Mouse (Mus musculus) hindbrain, embryonic 15.5 days (tissue): Measurements from ENCODE around the gene Pde1a. TPM values are rescaled to one million over a fixed set of nuclear protein-coding genes. Genes with fewer than 3 reads are reported as not detected.

Source experiments
- ATAC-seq: fragments of 200-750 bp; cut with Nextera tagmentation; 2 replicates; pipeline ENCODE4 v1.8.0; 2017; ENCODE audit warnings: low read depth, moderate number of reproducible peaks, moderate TSS enrichment; ENCODE audit not compliant: low FRiP score
- H3K27ac ChIP-seq: fragments of 300-500 bp; sonication (generic); replicated peaks from 2 replicates; pipeline ENCODE4 v1.5.1; 2015; ENCODE audit warnings: mild to moderate bottlenecking, inconsistent platforms
- H3K27me3 ChIP-seq: fragments of 300-500 bp; sonication (generic); 2 replicates; pipeline ENCODE4 v1.6.1; 2015; ENCODE audit warnings: control low read depth, inconsistent platforms
- H3K36me3 ChIP-seq: fragments of 300-500 bp; sonication (generic); 2 replicates; pipeline ENCODE4 v1.6.1; 2015; ENCODE audit warnings: control low read depth, inconsistent platforms
- H3K4me1 ChIP-seq: fragments of 300-500 bp; sonication (generic); replicated peaks from 2 replicates; pipeline ENCODE4 v1.6.1; 2015; ENCODE audit warnings: control low read depth, inconsistent platforms
- H3K4me2 ChIP-seq: fragments of 300-500 bp; sonication (generic); 2 replicates; pipeline ENCODE4 v1.6.1; 2015; ENCODE audit warnings: moderate library complexity, mild to moderate bottlenecking, inconsistent platforms
- H3K4me3 ChIP-seq: fragments of 300-500 bp; sonication (generic); 2 replicates; pipeline ENCODE4 v1.5.1; 2015; ENCODE audit warnings: mild to moderate bottlenecking, inconsistent platforms
- H3K9ac ChIP-seq: fragments of 300-500 bp; sonication (generic); 2 replicates; pipeline ENCODE4 v1.6.1; 2015; ENCODE audit warnings: inconsistent platforms
- H3K9me3 ChIP-seq: fragments of 300-500 bp; sonication (generic); 2 replicates; pipeline ENCODE4 v1.6.1; 2016; ENCODE audit warnings: control low read depth, inconsistent platforms
- WGBS: fragments of 180-500 bp; shearing (Covaris S2); methylation state at CpG from one replicate; pipeline ENCODE4 v1.1.7; 2015; 5-methylcytosine and 5-hydroxymethylcytosine counted together
- polyA plus RNA-seq: library from polyadenylated mRNA; unstranded; fragments of >200 nt; fragmentation: Nextera tagmentation; extraction: Ambion mirVana; gene quantifications from 2 replicates; pipeline ENCODE4 v1.2.1, GENCODE M21; 2015

The Pde1a gene
- polyA plus RNA-seq, 1 experiment from 2014 or later, result 9.0 TPM

- H3K27me3 ChIP-seq, result no peaks in the 10 kb centered on the region
- H3K4me1 ChIP-seq, result no peaks in the 10 kb centered on the region
- no peak overlapping the region for H3K4me2 ChIP-seq
- H3K27ac ChIP-seq, result no peak overlapping the region
- no peaks in the 10 kb centered on the region for H3K36me3 ChIP-seq
- no peaks in the 10 kb centered on the region for H3K9me3 ChIP-seq
- no peak overlapping the region for H3K9ac ChIP-seq
- no peak overlapping the region for H3K4me3 ChIP-seq
- ATAC-seq, result no peak
- WGBS, result 88% methylated on average over 9 of the region's 9 CpGs
These were observed 49.0 kb downstream of the Pde1a start for GRCm38 (mm10) chr2:80080090-80080821.

- Histone ChIP-seq H3K4me1 (no peaks in the 10 kb centered on the region), H3K9ac (no peak overlapping the region), H3K4me3 (no peak overlapping the region), H3K9me3 (no peaks in the 10 kb centered on the region), H3K27me3 (no peaks in the 10 kb centered on the region), H3K4me2 (no peak overlapping the region), H3K27ac (no peak overlapping the region), H3K36me3 (no peaks in the 10 kb centered on the region)
- ATAC-seq, result no peak
- WGBS, result 93% methylated on average over 4 of the region's 4 CpGs
These were observed 49.6 kb downstream of the Pde1a start for GRCm38 (mm10) chr2:80079618-80080017.

- WGBS, result 81% methylated on average over 4 of the region's 4 CpGs
- no peak for ATAC-seq
- H3K4me3 ChIP-seq, result no peak overlapping the region
- no peak overlapping the region for H3K4me2 ChIP-seq
- H3K4me1 ChIP-seq, result no peaks in the 10 kb centered on the region
- no peaks in the 10 kb centered on the region for H3K9me3 ChIP-seq
- no peak overlapping the region for H3K27ac ChIP-seq
- no peak overlapping the region for H3K9ac ChIP-seq
- H3K36me3 ChIP-seq, result no peaks in the 10 kb centered on the region
- no peaks in the 10 kb centered on the region for H3K27me3 ChIP-seq
These were observed 52.9 kb downstream of the Pde1a start for GRCm38 (mm10) chr2:80076323-80076722.

- Histone ChIP-seq H3K27me3 (no peaks in the 10 kb centered on the region), H3K9ac (no peak overlapping the region), H3K36me3 (no peaks in the 10 kb centered on the region), H3K4me1 (no peaks in the 10 kb centered on the region), H3K4me2 (no peak overlapping the region), H3K4me3 (no peak overlapping the region), H3K27ac (no peak overlapping the region), H3K9me3 (no peaks in the 10 kb centered on the region)
- no peak for ATAC-seq
- WGBS, result 89% methylated on average over 2 of the region's 2 CpGs
These were observed 54.7 kb downstream of the Pde1a start for GRCm38 (mm10) chr2:80074531-80074930.

GRCm38 (mm10) chr2:80074046-80074445 is 55.2 kb downstream of the Pde1a start:
- H3K36me3 ChIP-seq, result no peaks in the 10 kb centered on the region
- no peak overlapping the region for H3K4me3 ChIP-seq
- no peak overlapping the region for H3K27ac ChIP-seq
- no peaks in the 10 kb centered on the region for H3K27me3 ChIP-seq
- H3K9me3 ChIP-seq, result no peaks in the 10 kb centered on the region
- no peak for ATAC-seq
- no peak overlapping the region for H3K9ac ChIP-seq
- no peak overlapping the region for H3K4me2 ChIP-seq
- no peaks in the 10 kb centered on the region for H3K4me1 ChIP-seq
- WGBS, result 66% methylated on average over 5 of the region's 5 CpGs

GRCm38 (mm10) chr2:80073426-80073825 is 55.8 kb downstream of the Pde1a start:
- no peak for ATAC-seq
- H3K4me2 ChIP-seq, result no peak overlapping the region
- H3K36me3 ChIP-seq, result no peaks in the 10 kb centered on the region
- 70% methylated on average over 2 of the region's 2 CpGs for WGBS
- no peak overlapping the region for H3K4me3 ChIP-seq
- H3K4me1 ChIP-seq, result no peaks in the 10 kb centered on the region
- H3K27me3 ChIP-seq, result no peaks in the 10 kb centered on the region
- no peak overlapping the region for H3K9ac ChIP-seq
- no peaks in the 10 kb centered on the region for H3K9me3 ChIP-seq
- no peak overlapping the region for H3K27ac ChIP-seq

GRCm38 (mm10) chr2:80069745-80070144 is 59.5 kb downstream of the Pde1a start:
- Histone ChIP-seq H3K4me2 (no peak overlapping the region), H3K4me3 (no peak overlapping the region), H3K4me1 (no peaks in the 10 kb centered on the region), H3K36me3 (no peaks in the 10 kb centered on the region), H3K9ac (no peak overlapping the region), H3K27me3 (no peaks in the 10 kb centered on the region), H3K9me3 (no peaks in the 10 kb centered on the region), H3K27ac (no peak overlapping the region)
- WGBS, result 68% methylated on average over 3 of the region's 3 CpGs
- no peak for ATAC-seq

GRCm38 (mm10) chr2:80066449-80066848 is 62.8 kb downstream of the Pde1a start:
- no peak for ATAC-seq
- WGBS, result 91% methylated on average over 4 of the region's 4 CpGs
- Histone ChIP-seq H3K4me1 (no peaks in the 10 kb centered on the region), H3K4me3 (no peak overlapping the region), H3K4me2 (no peak overlapping the region), H3K36me3 (no peaks in the 10 kb centered on the region), H3K9ac (no peak overlapping the region), H3K27me3 (no peaks in the 10 kb centered on the region), H3K9me3 (no peaks in the 10 kb centered on the region), H3K27ac (no peak overlapping the region)

- ATAC-seq, result no peak
- no peaks in the 10 kb centered on the region for H3K27me3 ChIP-seq
- no peak overlapping the region for H3K9ac ChIP-seq
These were observed 73.2 kb downstream of the Pde1a start for GRCm38 (mm10) chr2:80056062-80056461.

GRCm38 (mm10) chr2:80054042-80054441 is 75.2 kb downstream of the Pde1a start:
- Histone ChIP-seq H3K27me3 (no peaks in the 10 kb centered on the region), H3K4me2 (no peak overlapping the region), H3K36me3 (no peaks in the 10 kb centered on the region), H3K27ac (no peak overlapping the region), H3K9me3 (no peaks in the 10 kb centered on the region), H3K4me1 (no peaks in the 10 kb centered on the region), H3K4me3 (no peak overlapping the region), H3K9ac (no peak overlapping the region)
- 83% methylated on average over 3 of the region's 3 CpGs for WGBS
- ATAC-seq, result no peak

More at GRCm38 (mm10) chr2:80056062-80056461, 73.2 kb downstream of the Pde1a start:
- Histone ChIP-seq H3K27ac (no peak overlapping the region), H3K4me2 (no peak overlapping the region), H3K4me3 (no peak overlapping the region), H3K36me3 (no peaks in the 10 kb centered on the region), H3K4me1 (no peaks in the 10 kb centered on the region), H3K9me3 (no peaks in the 10 kb centered on the region)

- H3K4me3 ChIP-seq, result no peak overlapping the region
- no peaks in the 10 kb centered on the region for H3K9me3 ChIP-seq
- no peak overlapping the region for H3K9ac ChIP-seq
- no peak overlapping the region for H3K4me2 ChIP-seq
- no peak overlapping the region for H3K27ac ChIP-seq
- no peaks in the 10 kb centered on the region for H3K27me3 ChIP-seq
- WGBS, result 90% methylated on average over 4 of the region's 4 CpGs
- no peaks in the 10 kb centered on the region for H3K36me3 ChIP-seq
- ATAC-seq, result no peak
- no peaks in the 10 kb centered on the region for H3K4me1 ChIP-seq
These were observed 82.3 kb downstream of the Pde1a start for GRCm38 (mm10) chr2:80046751-80047513.

- 74% methylated on average over 10 of the region's 10 CpGs for WGBS
- Histone ChIP-seq H3K4me3 (no peak overlapping the region), H3K9ac (no peak overlapping the region), H3K27me3 (no peaks in the 10 kb centered on the region), H3K4me2 (no peak overlapping the region), H3K9me3 (no peaks in the 10 kb centered on the region), H3K36me3 (no peaks in the 10 kb centered on the region), H3K4me1 (no peaks in the 10 kb centered on the region), H3K27ac (no peak overlapping the region)
- ATAC-seq, result no peak
These were observed 90.4 kb downstream of the Pde1a start for GRCm38 (mm10) chr2:80038642-80039445.
